Mouse (Mus musculus) gastrocnemius, postnatal 10 days (tissue): ENCODE measurements around the gene Khdrbs2. TPM values are rescaled to one million over a fixed set of nuclear protein-coding genes. Genes with fewer than 3 reads are reported as not detected.
"Not testable (repeated sequence)": the region's sequence is repeated elsewhere in the genome, so short reads cannot be mapped to it uniquely, and the experiment has no call there.

ENCODE experiments used
- DNase-seq: peaks from one replicate; pipeline ENCODE4 v3.0.0; 2021; ENCODE audit warnings: mixed read lengths
- total RNA-seq, 2 experiments: library from RNA; stranded (reverse); gene quantifications; 2 replicates each; pipeline ENCODE4 v1.2.3; 2021

Khdrbs2 gene
- total RNA-seq, 2 experiments from 2014 or later: 0.09 to 0.42 TPM

DNA sequence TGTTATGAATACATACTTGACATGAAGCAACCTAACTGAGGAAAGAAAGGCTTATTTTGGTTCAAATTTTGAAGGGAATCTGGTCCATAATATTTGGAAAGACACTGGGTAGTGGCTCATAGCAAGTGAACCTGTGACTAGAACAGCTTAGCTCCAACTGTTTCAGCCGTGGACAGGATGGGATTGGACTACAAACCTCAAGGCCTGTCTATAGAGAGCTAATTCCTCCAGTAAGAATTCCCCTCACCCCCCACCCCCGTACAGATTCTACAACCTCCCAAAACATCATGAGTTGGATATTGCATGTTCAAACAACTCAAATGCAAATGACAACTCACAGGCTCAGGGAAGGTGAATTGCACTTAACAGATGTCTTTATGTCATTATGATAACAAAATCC lies 298.5 kb downstream of the Khdrbs2 start:
- DNase-seq: no peak

DNA sequence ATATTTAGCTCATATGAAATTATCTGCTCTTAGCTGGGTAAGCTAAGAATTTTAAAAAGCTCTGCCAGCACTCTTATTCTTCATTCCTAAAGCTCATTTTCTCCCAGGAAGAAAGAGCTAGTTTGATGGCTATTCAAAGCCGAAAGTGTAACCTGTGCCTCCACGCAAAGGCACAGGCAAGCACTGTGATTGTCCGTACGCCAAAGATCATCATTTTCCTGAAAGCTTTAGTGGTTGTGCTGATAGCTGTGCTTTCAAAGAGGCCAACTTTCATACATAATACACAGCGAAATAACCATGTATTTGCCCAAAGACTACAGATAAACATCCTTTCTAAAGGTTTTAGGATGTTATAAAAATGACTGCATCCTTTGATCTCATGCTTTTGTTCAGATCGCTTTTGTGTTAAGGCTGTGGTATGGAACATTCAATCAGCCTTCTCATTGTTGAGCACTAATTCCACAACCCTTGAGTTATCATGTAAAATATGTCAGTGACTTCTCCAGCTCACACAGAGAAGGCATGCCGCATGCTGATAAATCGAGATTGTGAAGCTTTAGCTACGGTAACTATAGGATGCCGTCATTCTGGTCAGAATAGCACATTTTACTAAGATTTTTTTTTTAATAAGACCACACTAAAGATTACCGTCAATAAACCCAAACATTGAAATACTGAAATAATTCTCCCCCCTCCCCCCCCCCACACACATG lies 299.1 kb downstream of the Khdrbs2 start:
- no peak for DNase-seq

DNA sequence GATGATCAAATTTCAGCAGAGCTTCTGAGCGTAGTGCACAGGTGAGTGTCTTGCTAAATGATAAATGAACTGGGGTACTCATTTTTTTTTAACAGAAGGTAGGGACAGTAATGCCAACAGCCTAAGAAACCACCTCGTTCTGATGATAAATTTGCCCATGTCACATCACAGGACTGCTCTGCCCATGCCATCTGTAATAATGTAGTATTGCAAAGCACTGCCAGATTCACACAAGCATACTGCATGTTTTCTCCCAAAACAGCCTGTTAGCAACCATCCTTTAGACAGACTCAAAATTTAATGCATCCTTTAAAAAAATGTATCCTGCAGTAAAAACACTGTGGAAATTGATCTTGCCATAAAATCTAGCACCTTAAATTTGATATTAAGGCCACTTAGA lies 315.4 kb downstream of the Khdrbs2 start:
- no peak for DNase-seq

DNA sequence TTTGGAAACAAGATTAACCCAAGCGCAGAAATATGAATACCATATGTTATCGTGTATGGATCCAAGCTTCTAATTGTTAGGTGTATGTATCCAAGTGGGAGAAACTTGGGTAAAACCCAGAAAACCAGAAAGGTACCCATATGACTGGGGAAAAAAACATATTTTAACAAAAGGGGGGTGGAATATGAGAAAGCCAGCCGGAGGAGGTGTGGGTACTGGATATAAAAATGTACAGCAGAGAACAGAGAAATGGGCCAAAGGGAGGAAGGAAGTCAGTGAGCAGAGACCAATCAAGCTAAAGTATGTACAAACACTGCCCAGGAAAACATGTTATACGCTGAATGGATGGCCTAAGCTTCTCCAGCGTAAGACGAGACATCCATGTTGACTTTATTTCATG lies 330.9 kb downstream of the Khdrbs2 start:
- DNase-seq: no peak

DNA sequence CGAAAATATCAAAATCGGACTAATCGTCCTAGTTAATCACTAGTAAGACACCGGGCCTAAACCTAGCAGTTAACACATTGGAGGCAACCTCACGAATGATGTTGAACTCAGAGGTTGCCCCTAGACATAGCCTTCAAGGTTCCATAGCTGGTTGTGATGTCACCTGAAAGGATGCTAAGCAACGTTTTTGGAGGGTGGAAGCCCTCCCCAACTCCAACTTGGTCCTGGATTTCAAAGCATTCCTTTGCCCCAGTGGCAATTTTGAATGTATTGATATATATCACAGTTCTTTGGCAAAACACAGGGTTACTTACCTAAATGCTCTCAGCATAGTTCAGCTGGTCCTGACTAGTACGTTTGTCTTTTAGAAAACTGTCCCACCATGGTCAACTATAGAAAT lies 374.7 kb downstream of the Khdrbs2 start, which contains the start of gene Gm5415:
Gene Gm5415, minus strand, starts transcription at position 101 of the 400 bp plus-strand sequence.
- DNase-seq: not testable (repeated sequence)

DNA sequence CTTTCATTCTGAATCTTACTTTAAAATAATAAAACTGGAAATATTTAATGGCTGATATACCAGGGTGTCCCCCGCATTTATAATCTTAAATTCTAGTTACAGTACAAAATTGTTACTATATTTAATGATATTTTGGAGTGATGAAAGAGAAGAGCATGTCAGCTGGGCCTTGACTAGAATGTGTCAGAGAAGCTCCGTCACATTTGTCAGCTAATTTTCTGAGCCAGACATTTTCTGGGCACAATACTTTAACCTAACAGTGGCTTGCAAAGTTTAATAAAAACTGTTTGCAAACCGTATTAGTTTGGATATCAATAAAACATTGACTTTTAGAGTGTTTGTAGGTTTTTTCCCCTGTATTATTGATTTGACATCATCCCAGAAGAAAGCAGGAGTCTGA lies 380.9 kb downstream of the Khdrbs2 start:
- no peak for DNase-seq

DNA sequence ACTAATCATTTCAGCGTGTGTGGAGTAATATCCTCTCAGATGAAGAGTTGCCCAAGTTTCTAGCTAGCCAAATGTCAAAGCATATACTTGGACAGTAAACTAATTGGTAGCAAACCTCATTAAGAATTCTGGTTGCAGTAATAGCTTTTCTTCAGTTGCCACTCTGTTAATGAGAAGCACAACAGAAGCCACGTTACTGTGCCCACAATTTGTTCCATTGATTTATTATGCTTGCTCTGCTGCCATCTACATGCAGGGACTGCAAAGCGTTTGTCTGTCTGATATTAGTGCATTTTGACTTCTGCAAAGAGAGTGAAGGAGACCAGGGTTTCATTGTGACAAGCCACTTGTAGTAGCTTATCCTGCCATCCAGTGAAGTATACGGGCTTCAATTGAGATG lies 381.4 kb downstream of the Khdrbs2 start:
- DNase-seq: no peak

DNA sequence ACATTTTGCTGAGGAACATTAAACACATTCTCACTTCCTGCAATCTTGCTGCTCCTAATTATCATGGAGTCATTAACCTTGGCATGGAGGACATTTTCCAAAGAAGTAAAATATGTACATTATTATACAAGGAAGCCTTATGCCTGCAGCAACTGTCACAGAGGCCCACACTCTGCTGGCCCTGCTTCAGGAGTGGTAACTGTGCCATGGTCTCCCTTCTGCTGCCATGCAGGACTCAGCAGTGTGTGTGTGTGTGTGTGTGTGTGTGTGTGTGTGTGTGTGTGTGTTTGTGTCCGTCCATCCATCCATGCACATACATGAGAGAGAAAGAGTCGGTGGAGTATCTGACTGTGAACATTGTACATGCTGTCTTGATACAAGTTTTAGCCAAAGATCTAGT lies 396.4 kb downstream of the Khdrbs2 start:
- no peak for DNase-seq

DNA sequence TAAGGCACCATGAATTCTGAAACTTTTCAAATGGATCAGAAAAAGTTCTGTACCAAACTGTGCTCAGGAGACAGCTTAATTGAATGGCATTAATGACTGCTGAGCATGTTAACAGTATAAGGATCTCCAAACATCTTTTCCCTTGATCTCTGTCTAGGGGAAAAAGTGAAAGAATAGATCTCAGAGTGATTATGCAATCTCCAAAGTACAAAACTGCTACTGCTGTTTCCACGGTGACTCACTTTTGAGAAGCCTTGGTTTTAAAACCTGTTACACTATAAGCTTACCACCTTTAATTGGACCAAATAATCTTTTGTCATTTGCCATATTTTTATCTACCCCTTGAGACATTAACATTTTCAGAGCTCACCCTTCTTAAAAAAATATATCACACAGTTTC lies 453.5 kb downstream of the Khdrbs2 start:
- DNase-seq: no peak

DNA sequence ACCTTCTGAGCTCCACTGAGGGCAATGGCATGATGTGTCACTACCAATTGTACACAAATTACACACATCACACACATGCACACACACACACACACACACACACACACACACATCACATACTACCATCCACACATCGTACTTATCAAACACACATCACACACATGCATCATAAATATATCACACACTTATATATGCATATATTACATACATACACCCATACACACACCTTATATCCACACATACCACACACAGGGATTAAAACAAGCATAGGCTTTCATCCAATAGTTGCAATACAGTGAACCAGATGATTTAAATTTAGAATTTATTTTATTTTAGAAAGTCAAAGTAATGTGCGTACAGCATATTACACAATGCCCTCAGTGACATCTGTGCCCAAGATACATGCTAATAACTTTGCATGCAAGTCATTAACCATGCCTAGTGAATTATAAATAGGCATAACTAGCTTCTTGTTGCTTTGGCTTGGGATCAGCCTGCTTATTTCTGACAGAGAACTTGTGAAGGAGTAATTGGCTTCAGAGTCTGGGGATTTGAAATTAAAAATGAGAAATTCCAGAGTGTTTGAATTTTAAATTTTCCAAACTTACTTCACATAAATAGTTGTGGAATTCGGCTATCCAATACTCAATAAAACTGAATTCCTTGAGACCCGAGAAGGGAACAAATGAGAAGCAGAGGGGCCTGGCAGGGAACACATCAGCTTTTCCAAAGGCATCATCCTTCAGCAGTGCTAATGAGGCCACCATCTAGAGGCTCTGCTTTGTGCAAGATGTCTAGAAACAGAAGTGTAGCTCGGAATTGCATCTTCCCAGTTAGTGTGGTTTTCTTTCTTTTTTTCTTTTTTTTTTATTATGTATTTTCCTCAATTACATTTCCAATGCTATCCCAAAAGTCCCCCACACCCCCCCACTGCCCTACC lies 460.2 kb downstream of the Khdrbs2 start:
- DNase-seq: no peak

DNA sequence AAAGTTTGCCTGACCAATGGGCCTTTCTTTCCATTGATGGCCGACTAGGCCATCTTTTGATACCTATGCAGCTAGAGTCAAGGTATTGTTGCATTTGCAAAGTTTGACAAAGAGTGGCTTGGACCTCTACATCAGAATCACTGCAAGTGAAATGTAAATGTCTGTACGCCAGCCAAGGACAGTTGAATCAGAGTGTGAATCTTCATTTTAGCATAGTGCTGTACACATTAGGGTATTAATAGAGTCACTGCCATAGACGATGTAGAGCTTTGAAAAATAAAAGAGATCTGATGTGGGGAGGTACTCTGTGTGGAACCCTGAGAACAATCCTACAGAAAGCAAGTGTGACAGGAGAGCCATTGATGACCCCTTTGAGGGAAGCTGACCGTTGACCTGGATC lies 460.9 kb downstream of the Khdrbs2 start:
- no peak for DNase-seq

DNA sequence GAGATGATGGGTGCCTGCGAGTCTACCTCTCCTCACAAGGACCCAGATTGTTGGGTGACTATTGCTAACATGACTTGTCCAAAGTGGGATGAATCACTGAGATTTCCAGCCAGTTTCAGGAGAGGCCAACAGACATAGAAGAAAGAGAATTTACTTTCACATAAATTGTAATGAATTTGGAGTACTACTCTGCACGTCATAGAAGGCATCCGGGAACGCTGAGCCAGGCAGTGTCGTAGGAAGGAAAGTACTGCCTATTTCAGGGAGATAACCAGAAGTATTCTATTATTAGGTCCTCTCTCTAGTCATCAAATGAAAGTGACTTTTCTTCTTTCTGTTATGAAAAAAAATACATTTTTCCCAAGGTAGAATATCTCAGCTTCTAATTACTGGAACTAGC lies 466.6 kb downstream of the Khdrbs2 start:
- DNase-seq: no peak

DNA sequence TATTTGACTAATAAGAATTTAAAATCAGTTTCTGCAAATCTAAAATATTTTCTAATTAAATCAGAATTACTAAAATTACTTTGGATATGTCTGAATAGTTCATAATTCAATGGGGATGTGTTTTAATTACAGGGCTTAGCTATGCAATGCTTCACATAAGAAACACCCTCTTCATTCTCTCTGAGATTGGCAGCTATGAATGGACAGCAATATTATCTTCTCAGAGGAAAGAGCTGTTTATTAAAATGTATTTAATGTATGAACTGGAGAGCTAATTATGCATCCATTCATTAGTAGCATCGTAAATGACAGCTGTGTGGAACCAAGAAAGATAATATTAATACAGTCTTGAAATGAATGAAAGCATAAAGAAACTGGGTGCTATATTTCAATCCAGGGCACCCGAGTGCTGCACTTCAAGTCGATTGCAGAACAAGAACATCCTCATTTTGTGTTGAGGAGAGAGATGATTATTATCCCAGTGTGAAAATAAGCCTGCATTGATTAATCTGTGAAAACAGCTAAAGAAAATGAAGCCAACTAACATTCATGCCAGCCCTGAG lies 477.2 kb downstream of the Khdrbs2 start:
- no peak for DNase-seq

DNA sequence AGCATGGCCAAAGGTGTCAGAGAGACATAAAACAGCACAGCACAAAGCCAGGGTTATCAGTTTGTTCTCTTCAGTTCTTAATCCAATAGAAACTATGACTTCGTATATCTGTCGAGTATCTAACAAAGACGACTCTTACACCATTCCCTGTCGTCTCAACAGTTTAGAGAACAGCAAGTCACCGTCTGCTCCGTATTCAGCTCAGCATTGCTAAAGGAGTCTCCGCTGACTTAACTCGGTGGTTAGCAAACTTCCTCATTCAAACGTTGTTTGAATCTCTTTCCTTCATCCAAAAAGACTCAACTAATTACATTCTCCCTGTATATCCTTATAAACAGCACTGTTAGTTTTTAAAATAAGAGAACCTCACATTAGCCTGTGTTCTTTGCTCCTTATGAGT lies 521.3 kb downstream of the Khdrbs2 start:
- DNase-seq: no peak

DNA sequence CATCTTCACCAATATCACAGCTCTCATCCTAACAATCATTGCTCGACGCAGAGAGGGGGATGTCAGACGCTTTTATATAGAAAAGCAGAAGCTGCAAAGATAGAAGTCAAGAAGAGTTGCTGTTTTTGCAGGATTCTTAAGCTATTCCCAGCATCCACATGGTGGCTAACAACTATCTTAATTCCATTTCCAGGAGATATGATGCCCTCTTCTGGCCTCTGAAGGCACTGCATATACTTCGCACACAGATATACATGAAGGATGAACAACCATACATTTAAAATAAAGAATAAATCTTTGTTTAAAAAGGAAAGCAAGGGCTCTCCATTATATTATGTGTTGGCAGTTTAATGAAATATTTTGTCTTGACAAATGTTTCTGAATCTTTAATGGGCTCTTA lies 527.6 kb downstream of the Khdrbs2 start:
- DNase-seq: no peak

DNA sequence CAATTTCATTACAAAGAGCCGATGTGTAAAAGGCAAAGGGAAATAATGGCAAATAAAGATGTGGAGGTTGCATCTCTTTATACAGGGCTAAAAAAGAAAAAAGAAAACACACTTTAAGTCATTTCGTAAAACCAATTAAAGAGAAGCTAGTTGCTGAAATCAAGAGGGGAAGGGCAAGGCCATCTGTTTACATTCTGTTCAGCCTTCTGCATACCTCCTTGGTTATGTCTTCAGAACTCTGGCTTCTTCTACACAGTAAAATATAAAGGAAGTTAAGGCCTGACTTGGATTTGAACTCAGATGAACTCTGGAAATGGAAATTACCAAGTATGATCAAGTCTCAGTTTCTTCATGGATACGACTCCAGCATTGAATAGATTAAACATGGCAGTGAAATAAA lies 528.8 kb downstream of the Khdrbs2 start:
- DNase-seq: no peak
